Mouse (Mus musculus): ENCODE results near the gene Sppl2c. TPM values are rescaled to one million over a fixed set of nuclear protein-coding genes. Genes with fewer than 3 reads are reported as not detected.
A peak's percentile ranks its signal among the peaks of the same experiment; 100 is the strongest.
"Not testable (repeated sequence)": the region's sequence is repeated elsewhere in the genome, so short reads cannot be mapped to it uniquely, and the experiment has no call there.

Sppl2c gene
- total RNA-seq, 2 experiments from 2014 or later: not detected

GRCm38 (mm10) chr11:104195791-104196190 is 9.7 kb downstream of the Sppl2c start:
- peak; percentile 88 for DNase-seq

DNA sequence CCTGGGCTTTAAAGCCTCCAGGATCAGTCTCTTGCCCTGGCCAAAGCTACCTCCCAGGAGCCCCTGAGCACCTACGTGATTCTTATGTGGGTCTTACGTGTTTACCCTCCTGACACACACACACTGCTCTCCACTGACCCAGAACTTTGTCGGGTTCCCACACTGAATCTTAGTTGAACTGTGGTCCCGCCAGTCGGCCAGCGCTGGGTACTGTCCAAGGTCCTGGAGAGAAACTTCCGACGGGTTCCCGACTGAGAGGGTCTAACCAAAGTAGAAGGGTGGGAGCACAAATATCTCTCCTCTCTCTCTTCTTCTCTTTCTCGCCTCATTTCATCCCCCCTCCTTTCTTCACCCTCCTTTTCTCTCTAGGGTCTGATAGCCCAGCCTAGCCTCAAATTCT is 11.7 kb downstream of the Sppl2c start:
- DNase-seq: peak; percentile 76

- DNase-seq: no peak
These were observed 17.1 kb downstream of the Sppl2c start for GRCm38 (mm10) chr11:104203271-104203670.

GRCm38 (mm10) chr11:104206573-104206972 is 20.4 kb downstream of the Sppl2c start:
- DNase-seq: no peak

DNA sequence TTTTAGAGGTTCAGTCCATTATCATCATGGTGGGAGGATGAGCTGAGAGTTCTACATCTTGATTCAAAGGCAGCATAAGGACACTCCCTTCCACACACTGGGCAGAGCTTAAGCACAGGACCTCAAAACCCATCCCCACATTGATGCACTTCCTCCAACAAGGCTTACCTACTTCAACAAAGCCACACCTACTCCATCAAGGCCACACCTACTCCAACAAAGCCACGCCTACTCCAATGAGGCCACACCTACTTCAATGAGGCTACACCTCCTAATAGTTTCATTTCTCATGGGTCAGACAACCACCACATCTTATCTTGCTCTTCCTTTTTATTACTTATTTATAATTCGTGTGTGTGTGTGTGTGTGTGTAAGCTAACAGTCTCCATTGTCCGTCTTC is 22.9 kb downstream of the Sppl2c start:
- no peak for DNase-seq

DNA sequence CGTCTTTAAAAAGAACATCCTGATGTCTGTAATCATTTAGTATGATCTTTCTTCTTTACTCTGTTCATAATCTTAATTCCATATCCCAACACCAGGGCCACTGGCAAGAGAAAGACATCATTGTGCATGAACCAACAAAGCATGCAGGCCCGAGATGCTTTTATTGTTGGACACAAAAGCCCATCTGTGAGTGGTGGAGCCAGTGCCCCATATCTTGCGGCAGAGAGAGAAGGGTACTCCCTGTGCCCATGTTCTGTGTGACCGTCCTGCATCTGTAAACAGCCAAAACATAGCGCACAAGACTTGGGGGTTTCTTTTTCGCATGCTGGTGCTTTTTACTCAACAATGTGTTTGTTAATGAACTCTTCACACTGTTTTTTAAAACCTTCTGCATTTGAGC is 25.1 kb downstream of the Sppl2c start:
- DNase-seq: no peak

DNA sequence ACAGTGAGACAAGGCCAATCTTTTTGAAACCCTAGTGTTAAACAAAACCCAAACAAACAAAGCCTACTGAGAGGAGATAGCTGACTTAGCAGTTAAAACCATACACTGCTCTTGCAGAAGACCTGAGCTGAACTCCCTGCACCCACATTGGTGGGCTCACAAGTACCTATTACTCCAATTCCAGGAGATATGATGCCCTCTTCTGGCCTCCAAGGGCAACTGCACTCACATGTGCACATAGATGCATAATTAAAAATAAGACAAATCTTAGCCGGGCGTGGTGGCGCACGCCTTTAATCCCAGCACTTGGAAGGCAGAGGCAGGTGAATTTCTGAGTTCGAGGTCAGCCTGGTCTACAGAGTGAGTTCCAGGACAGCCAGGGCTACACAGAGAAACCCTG is 28.0 kb downstream of the Sppl2c start:
- DNase-seq: not testable (repeated sequence)

DNA sequence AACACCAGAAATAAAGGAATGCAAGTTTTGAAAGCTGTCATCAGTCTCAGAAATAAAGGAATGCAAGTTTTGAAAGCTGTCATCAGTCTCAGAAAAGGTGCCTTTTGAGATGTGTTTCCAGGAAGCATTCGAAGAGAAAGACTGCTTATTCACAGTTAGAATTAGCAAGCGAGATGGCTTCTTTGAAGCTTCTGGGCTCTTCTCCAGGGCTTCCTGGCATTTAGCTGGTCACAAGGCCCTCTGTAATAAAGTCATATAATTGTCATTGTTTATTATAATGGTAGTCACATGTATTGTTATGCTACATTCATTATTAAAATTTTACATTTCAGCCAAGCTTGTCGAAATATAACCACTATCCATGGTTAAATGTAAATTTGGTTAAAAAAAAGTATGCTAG is 31.9 kb downstream of the Sppl2c start:
- no peak for DNase-seq

DNA sequence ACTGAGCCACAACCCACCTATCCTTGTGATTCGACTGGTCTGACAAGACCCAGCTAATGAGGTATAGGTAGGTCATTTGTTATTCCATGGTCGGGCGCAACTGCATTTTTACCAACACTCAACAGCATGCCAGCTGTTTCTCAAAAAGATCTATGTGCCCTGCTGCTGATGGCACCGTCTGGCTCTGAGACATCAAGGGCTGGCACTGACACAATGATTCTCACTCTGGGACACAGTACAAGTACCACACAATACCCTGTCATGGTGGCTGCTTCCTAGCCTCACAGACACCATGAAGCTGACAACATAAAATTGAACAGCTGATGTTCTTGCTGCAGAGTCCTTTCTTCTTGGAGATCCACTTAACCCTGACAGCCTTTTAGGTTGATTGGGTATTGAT is 34.2 kb downstream of the Sppl2c start:
- DNase-seq: no peak

- no peak for DNase-seq
These were observed 35.6 kb downstream of the Sppl2c start for GRCm38 (mm10) chr11:104221751-104222150.

DNA sequence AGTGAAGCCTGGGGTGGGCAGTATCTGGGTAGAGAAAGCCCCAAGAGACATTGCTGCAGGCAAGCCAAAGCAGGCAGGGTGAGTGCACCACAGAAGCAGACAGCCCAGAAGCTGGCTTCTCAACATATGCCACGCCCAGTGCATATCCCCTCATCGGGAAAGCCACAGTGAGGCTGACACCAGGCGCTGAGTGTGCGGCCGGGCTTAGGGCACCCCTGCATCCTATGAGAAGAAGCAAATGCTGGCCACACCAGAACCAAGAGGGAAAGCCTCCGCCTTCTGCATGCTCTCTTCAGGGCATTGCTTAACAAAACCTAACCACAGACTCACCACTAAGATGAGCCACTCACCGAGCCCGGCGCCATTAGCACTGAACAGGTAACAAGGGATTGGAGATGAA is 37.2 kb downstream of the Sppl2c start:
- DNase-seq: no peak

- no peak for DNase-seq
These were observed 43.3 kb downstream of the Sppl2c start for GRCm38 (mm10) chr11:104229391-104229790.

DNA sequence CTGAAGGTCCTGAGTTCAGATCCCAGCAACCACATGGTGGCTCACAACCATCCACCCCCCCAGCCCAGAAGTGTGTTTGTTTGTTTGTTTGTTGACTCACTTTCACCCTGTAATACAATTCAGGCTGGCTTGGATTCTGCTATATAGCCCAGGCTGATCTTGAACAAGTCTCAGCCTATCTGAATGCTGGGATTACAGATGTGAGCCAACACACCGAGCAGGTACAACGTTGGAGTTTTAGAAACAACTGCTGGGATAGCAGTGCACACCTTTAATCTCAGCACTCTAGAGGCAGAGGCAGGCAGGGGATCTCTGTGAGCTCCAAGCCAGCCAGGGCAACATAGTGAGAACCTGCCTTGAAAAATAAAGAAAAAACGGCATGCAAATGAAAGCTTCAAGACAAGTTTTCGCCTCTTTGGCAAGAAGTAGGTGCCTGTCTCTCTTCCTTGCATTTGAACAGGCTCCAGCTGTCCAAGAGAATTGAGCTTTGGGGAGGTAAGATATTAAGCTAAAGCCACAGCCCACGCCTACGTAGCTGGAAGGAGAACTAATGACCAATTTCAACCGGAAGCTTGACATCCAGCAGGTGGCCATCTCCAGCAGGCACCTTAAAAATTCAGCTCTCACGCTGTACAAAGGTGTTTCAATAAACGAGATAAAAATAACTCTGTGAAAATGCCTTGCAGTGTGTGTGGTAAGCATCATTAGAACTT is 44.1 kb downstream of the Sppl2c start:
- no peak for DNase-seq

DNA sequence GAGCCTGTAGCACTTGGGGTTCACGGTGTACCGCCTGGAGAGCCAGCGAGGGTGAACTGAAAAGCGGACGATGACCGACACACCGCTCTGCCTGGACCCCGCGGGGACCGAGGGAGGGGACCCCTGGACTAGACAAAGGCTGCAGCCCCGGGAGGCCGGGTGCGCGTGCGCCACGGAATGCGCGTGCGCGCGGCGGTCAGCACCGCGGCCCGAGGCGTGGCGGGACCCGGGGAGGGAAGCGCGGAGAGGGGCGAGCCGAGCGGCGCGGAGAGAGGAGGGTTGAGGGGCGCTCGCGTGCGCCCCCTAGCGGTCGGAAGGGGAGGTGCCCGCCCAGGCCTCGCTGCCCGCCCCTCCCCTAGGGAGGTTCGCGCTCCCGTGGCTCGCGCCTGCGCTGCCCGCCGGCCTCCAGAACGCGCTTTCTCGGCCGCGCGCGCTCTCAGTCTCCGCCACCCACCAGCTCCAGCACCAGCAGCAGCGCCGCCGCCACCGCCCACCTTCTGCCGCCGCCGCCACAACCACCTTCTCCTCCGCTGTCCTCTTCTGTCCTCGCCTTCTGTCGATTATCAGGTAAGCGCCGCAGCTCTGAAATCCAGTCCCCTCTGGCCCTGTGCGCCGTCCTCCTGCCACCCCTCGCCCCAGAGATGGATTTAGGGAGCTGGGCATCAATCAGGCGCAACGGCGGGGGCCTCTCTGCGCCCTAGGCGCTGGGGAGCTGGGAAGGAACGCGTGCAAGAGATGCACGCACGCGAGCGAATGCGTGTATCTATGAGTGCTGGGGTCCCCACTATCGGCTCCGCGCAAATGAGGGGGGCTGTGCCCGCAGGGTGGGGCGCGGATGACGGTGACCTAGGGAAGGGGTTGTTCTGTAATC is 45.1 kb downstream of the Sppl2c start, which contains the start of gene Mapt:
Gene Mapt (plus strand): TSS at position 350 of the 871 bp plus-strand sequence.
- DNase-seq: peak; percentile 95

DNA sequence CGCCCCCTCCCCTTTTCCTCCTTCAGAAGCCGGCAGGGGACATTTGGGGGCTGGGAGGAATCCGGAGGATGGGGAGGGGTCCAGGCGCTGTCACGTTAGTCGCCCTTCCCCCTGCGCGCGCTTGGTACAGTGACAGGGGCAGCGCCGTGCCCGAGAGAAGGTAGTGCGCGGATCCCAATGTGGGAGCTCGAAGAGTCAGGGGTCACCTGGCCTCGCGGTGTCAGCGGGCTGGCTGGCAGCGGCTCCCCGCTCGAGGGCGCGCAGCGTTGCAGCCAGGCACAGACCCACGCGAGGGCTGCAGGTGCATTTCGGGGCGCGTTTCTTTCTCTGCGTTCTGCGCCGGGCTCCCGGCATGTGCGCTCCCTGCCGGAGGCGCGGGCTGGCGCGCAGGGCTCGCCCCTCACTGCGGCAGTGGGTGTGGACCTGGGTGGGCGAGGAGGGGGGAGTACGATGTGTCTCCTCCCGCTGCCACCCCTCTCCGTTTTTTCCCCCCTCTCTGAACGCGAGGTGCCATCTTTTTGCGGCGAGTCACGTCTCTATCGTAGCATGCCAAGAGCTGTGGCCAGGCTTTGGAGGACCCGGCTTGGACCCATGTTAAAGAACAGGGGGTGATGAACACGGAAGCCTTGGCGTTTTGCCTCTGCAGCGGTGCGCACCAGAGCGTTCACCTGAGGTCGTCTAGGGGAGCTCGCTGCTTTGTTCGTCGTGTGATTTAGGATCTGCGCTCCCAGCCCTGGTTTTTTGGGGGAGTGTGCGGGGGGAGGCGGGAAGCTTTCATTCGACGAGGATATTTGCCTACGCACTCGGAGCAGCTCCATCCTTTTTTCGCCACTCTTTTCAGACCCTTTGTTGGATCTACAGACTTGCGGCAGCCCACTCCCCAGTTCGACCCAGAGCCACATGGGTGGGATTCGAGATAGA is 46.3 kb downstream of the Sppl2c start:
- DNase-seq: peak; percentile 59

GRCm38 (mm10) chr11:104233101-104233500 is 47.0 kb downstream of the Sppl2c start:
- no peak for DNase-seq

DNA sequence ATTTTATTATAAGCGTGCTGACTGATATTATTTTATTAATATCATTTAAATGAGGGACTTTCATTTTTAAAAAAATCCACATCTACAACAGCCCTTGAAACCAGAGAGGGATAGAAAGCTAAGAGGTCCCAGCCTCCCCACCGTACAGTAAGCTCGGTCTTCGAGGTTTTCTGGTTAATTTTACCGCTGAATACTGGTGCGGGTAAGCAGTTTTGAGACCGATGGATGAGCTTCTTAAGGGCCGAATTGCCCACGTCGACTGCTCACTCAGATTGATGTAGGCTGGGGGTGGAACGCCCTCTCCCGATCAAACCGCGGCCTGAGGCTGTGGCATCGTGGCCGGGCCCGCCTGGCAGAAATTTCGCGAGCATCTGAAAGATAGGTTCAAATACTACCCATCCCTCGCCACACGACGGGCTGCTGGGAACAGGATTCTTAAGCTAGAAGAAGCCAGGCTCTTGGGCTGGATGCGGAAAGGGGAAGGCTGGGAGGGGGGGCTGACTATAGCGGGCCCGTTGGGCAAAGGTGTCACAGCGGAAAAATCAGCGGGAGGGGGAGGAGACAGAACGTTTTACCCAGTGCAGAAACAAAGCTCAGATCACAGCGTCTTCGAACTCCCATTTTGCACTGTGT is 47.6 kb downstream of the Sppl2c start:
- no peak for DNase-seq

DNA sequence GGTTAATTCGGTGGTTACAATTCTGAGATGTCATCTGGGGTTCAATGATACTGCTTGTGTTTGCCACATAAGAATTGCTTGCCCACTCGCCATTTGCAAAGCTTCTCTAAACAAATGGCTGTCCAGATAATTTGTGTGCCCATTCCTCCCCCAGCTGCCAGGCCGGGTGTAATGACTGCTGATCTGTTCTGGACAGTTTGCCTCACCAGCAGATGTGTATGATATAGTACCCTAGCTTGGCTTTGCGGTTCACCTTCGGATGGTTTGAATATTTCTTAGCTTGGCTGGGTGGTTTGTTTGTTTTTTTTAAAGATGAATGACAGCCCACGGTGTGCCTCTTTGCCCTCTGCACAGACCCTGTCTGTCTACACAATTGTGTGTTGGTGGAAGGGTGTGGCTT is 48.6 kb downstream of the Sppl2c start:
- DNase-seq: no peak

GRCm38 (mm10) chr11:104235881-104236280 is 49.8 kb downstream of the Sppl2c start:
- no peak for DNase-seq

GRCm38 (mm10) chr11:104237226-104237625 is 51.1 kb downstream of the Sppl2c start:
- peak; percentile 76 for DNase-seq

DNA sequence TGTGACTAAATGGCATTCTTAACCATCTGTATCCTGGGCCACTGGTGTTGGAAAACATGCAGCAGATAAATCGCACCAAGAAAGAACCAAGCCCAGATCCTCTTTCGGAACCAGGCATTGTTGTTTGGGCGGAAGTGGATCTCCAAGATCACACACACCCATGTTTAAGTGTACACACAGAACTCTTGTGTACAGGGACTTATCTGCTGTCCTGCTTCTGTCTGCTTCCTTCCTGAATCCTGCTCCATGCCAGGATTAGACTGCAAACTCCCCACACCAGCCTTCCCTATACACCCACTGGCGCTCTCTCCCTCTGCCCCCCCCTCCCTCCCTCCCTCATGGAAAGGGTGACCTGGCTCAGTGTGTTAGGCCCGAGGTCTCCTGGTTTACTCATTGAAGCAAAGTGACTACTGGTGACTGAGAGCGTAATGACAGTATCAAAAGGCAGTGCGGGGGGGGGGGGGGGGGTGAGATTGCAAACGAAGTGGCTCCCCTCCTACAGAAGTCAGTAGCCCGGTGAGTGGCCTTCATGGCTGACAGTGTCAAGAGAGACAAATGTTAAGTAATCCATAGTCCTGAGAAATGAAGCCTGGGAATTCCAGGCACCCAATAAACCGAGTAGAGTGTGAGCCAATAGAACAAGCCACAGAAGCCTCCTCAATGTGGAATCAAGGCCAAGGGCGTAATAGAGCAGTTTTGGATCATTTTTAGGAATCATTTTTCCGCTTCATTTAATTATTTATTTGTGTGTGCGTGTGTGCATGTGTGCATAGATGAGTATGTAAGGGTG is 52.0 kb downstream of the Sppl2c start:
- DNase-seq: no peak
